ENCODE assay signal across 15 mouse cellular contexts in genomic region chr6:138503946-138504345, GRCm38 (mm10).
"Had no signal": no experiment of that assay in that cellular context is flagged by ENCODE, and none has a peak within 500 bp of the region (broad histone marks: within the 10 kb centered on the region; RNA-seq: fewer than 3 reads in every experiment).

No protein-coding gene starts in this region.

- DNase-seq: liver, postnatal 0 days; lung, adult 2 months; lung, postnatal 14 days; lung, postnatal 36 days; retina, postnatal 1 day; right cerebral cortex, adult 18-20 months; right cerebral cortex, postnatal 25 days; right cerebral cortex, postnatal 4 days; spleen, adult 18-20 months; thymus, adult 2 months; thymus, postnatal 25 days; thymus, postnatal 4 days had no signal

- ATAC-seq: liver, postnatal 0 days; lung, postnatal 0 days; midbrain, embryonic 13.5 days; midbrain, embryonic 16.5 days had no signal
